Mouse (Mus musculus): Measurements from ENCODE around the gene C5ar2. TPM values are rescaled to one million over a fixed set of nuclear protein-coding genes. Genes with fewer than 3 reads are reported as not detected.
A peak's percentile ranks its signal among the peaks of the same experiment; 100 is the strongest.

C5ar2 gene
- total RNA-seq, 2 experiments from 2014 or later = 1.7 to 6.3 TPM

DNA sequence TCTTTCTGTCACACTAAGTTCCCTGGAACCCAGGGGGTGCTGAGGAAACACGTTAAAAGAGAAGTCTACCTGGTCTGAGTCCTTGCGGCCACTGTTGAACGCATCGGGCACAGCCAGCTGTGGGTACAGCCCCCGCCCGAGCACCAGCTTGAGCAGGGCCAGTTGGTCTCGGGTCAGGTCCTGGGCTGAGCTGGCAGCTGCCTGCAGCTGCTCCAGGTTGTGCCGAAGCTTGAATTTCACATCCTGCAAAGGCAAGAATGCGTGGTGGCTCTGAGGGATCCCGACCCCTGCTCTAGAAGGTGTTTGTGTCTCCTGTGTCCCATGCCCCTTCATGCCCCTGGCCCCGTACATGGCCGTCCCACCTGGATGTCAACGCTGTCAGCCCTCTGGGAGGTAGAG lies 40.5 kb downstream of the C5ar2 start:
- ATAC-seq (replicated peaks; ENCODE audit: low FRiP score, poor library complexity, severe bottlenecking) = no peak

DNA sequence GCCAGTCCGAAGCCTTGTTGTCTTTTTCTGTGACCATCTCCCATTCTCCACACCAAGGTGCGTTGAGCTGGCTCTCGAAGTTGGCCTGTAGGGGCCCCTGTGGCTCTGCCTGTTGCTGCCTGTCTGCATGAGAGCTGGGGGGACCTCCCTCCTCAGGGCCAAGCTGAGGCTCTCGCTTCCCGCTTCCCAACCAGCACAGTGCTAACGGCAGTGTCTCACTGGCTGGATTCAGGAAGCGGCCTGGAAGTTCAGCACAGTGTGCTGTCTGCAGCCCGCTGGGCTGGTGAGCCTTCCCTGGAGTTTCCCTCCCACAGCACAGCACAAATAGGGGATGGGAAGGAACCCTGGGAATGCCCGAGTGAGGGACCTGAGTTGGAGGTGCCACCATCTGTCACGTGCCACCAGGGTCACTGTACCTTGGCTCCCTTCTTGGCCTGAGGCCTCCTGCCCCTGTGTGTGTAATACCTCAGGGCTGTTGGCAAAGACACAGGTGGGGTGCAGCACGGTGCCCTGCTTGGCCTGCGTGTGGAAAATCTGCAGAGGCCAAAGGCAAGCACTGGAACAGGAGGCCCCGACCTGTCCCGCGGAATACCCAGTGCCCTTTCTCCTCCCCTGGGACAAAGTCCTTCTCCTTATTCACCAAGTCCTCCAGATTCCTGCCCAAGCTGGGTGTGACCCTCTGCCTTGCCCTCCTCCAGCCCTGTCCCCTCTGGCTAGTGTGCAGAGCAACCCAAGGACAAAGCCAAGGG lies 41.0 kb downstream of the C5ar2 start:
- ATAC-seq (replicated peaks; ENCODE audit: low FRiP score, poor library complexity, severe bottlenecking) = no peak

DNA sequence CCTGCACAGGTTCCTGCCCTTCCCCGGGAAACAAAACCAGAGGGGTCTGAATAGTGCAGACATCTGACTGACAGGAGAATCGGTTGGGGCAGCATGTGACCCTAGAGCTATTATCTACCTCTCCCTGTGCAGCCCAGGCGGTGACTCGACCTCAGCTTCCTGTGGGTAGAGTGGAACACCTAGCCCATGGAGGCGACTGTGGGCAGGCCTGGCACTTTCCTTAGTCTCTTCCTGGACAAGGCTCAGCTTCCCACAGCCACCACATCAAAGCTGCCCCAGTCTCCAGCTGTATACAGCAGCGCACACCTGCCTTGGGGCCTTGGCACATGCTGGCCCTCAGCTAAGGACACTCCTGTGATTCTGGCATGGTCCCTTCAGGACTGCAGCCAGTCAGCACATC lies 42.8 kb downstream of the C5ar2 start:
- ATAC-seq (replicated peaks; ENCODE audit: low FRiP score, poor library complexity, severe bottlenecking) = no peak

DNA sequence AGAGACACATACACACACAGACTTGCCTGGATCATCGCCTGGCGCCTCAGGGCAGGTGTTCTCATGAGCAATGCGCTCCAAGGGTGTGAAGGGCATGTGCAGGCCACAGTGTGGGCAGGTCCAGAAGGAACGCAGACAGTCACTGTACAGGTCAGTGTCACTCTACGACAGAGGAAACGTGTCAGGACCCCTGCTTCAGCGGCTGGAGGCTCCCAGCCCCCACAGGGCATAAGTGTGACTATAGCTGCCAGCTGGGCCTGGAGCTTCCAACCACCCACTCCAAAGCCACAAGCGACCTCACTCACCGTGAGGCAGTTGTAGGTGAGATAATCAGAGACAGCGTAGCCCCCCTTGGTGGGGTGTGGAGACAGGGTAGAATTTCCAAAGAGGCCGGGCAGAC lies 45.4 kb downstream of the C5ar2 start:
- no peak for ATAC-seq (replicated peaks; ENCODE audit: low FRiP score, poor library complexity, severe bottlenecking)

DNA sequence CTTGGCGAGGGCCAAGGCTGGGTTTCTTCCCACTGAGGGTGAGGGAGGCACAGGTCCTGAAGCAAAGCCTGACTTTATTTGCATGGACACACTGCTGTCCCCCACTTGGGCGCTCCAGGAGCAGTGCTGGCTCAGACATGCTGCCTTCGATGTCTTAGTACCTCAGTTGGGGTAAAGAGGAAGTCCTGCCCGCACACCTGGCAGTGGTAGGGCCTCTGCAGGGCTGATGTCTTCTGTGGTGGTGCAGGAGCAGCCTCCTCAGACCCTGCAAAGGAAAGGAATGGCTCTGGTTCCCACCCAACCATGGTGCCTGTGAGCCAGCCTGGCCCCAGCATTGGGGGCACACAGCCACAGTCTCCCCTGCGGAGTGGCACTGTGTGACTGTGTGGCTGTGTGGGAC lies 46.8 kb downstream of the C5ar2 start:
- ATAC-seq (replicated peaks; ENCODE audit: low FRiP score, poor library complexity, severe bottlenecking) = no peak

DNA sequence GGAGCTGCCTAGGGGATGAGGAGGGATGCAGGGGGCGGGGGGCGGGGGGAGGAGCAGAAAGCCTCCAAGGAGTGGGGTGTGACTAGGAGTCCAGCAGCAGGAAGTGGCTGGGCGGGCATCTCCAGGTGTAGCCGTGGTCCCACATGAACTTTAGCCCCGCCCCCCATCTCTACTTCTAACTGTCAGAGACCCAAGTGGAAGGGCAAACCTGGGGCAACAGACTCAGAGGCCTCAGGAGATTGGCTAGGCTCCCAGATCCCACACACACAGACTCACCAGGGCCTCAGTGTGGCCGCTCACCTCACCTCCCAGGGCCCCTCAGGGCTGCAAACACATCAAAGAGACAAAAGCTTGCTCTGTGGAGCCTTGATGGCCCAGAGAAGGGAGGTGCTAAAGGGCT lies 47.3 kb downstream of the C5ar2 start:
- ATAC-seq (replicated peaks; ENCODE audit: low FRiP score, poor library complexity, severe bottlenecking) = no peak

DNA sequence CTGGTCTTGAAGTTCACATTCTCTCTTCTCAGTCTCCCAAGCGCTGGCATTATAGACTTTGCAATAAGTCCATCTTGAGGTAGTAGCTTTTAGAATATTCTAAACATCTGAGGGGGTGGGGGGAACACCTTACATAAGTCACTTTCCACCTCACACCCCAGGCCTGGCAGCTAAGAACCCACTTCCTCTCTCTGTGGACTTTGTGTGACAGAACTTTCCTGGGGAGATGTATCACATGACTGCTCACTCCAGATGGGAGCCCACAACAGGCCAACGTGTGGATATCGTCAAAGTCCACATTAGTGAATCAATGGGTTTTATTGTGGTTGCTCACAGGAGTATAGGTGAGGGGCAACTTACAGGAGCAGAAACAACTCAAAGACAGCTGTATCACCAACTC lies 50.3 kb downstream of the C5ar2 start:
- no peak for ATAC-seq (replicated peaks; ENCODE audit: low FRiP score, poor library complexity, severe bottlenecking)

DNA sequence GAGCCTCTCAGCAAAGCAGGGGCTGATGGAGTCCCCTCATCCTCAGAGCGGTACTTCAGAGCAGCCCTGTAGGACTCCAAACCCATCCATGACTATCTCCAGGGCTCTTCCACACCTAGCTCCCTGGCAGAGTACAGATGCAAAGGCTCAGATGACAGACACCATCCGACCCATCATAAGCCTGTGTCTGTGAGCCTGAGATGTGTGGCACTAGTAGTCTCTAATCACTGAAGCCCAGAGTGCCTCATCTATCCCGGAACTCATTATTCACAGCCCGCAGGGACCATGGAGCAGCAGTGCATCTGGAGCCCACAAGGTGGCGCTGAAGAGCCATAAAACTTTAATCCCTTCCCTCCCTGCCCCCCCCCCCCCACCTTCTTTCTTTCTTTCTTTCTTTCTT lies 51.6 kb downstream of the C5ar2 start:
- peak; percentile 72; the same call in 1 of the 2 replicates for ATAC-seq (replicated peaks; ENCODE audit: low FRiP score, poor library complexity, severe bottlenecking)

DNA sequence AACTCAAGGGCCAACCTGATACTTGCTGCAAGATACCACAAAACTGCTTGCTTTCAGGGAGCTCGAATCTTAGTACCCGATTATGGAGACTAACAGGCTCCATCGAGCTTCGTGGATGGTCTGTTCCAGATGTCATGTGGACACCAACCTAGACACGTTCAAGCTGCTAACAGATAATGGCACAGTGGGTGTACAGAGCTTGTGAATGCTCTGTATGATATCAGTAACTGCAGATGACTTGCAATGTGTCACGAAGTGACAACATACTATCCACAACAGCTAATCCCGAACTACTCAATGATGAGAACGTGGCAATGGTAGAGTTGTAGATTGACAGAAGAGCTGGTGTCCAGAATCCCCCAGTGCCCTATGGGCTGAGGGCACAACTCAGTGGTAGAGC lies 56.5 kb downstream of the C5ar2 start:
- ATAC-seq (replicated peaks; ENCODE audit: low FRiP score, poor library complexity, severe bottlenecking) = no peak

Other genes starting within 250 kb of the C5ar2 start
- gene Bicra, start 196.2 kb downstream of the C5ar2 start, total RNA-seq (2015; ENCODE audit: low replicate concordance) = 6.5 and 20.9 TPM in 2 replicates
- gene Bicra, start 196.2 kb downstream of the C5ar2 start, total RNA-seq (2017; ENCODE audit: low replicate concordance) = 0.14 and 2.2 TPM in 2 replicates
- not detected in 2 replicates for gene Zfp541, start 182.3 kb downstream of the C5ar2 start, total RNA-seq (2015; ENCODE audit: low replicate concordance)
- 0.28 TPM in 1 of 2 replicates, not detected in the other for gene Zfp541, start 182.3 kb downstream of the C5ar2 start, total RNA-seq (2017; ENCODE audit: low replicate concordance)
- gene Napa, start 145.7 kb downstream of the C5ar2 start, total RNA-seq (2015; ENCODE audit: low replicate concordance) = 106 and 149 TPM in 2 replicates
- 82.2 and 96.3 TPM in 2 replicates for gene Napa, start 145.7 kb downstream of the C5ar2 start, total RNA-seq (2017; ENCODE audit: low replicate concordance)
- 2.3 and 2.5 TPM in 2 replicates for gene Kptn, start 124.3 kb downstream of the C5ar2 start, total RNA-seq (2015; ENCODE audit: low replicate concordance)
- 3.3 and 12.5 TPM in 2 replicates for gene Kptn, start 124.3 kb downstream of the C5ar2 start, total RNA-seq (2017; ENCODE audit: low replicate concordance)
- gene Slc8a2, start 114.3 kb downstream of the C5ar2 start, total RNA-seq (2015; ENCODE audit: low replicate concordance) = not detected in 2 replicates
- gene Slc8a2, start 114.3 kb downstream of the C5ar2 start, total RNA-seq (2017; ENCODE audit: low replicate concordance) = not detected in 2 replicates
- gene Meis3, start 69.1 kb downstream of the C5ar2 start, total RNA-seq (2015; ENCODE audit: low replicate concordance) = not detected in 2 replicates
- 0.28 and 1.7 TPM in 2 replicates for gene Meis3, start 69.1 kb downstream of the C5ar2 start, total RNA-seq (2017; ENCODE audit: low replicate concordance)
- 1.5 and 13.1 TPM in 2 replicates for gene Dhx34, start 22.1 kb downstream of the C5ar2 start, total RNA-seq (2015; ENCODE audit: low replicate concordance)
- gene Dhx34, start 22.1 kb downstream of the C5ar2 start, total RNA-seq (2017; ENCODE audit: low replicate concordance) = 1.0 and 3.1 TPM in 2 replicates
- gene C5ar1, start 15.4 kb upstream of the C5ar2 start, total RNA-seq (2015; ENCODE audit: low replicate concordance) = 7.7 and 15.7 TPM in 2 replicates
- 2.6 and 7.1 TPM in 2 replicates for gene C5ar1, start 15.4 kb upstream of the C5ar2 start, total RNA-seq (2017; ENCODE audit: low replicate concordance)
- not detected in 2 replicates for gene Inafm1, start 29.5 kb upstream of the C5ar2 start, total RNA-seq (2015; ENCODE audit: low replicate concordance)
- 2.0 and 4.3 TPM in 2 replicates for gene Inafm1, start 29.5 kb upstream of the C5ar2 start, total RNA-seq (2017; ENCODE audit: low replicate concordance)
- gene Ccdc9, start 42.6 kb upstream of the C5ar2 start, total RNA-seq (2015; ENCODE audit: low replicate concordance) = 2.5 and 9.4 TPM in 2 replicates
- gene Ccdc9, start 42.6 kb upstream of the C5ar2 start, total RNA-seq (2017; ENCODE audit: low replicate concordance) = 17.7 and 30.0 TPM in 2 replicates
- gene Bbc3, start 64.2 kb upstream of the C5ar2 start, total RNA-seq (2015; ENCODE audit: low replicate concordance) = 2.3 TPM in 1 of 2 replicates, not detected in the other
- 1.5 and 7.5 TPM in 2 replicates for gene Bbc3, start 64.2 kb upstream of the C5ar2 start, total RNA-seq (2017; ENCODE audit: low replicate concordance)
- gene Sae1, start 143.7 kb upstream of the C5ar2 start, total RNA-seq (2015; ENCODE audit: low replicate concordance) = 19.4 and 29.5 TPM in 2 replicates
- gene Sae1, start 143.7 kb upstream of the C5ar2 start, total RNA-seq (2017; ENCODE audit: low replicate concordance) = 61.9 and 62.0 TPM in 2 replicates
- gene Zc3h4, start 156.8 kb upstream of the C5ar2 start, total RNA-seq (2015; ENCODE audit: low replicate concordance) = 37.4 and 37.7 TPM in 2 replicates
- 82.9 and 103 TPM in 2 replicates for gene Zc3h4, start 156.8 kb upstream of the C5ar2 start, total RNA-seq (2017; ENCODE audit: low replicate concordance)
- gene Tmem160, start 208.6 kb upstream of the C5ar2 start, total RNA-seq (2015; ENCODE audit: low replicate concordance) = 8.2 TPM in 1 of 2 replicates, not detected in the other
- gene Tmem160, start 208.6 kb upstream of the C5ar2 start, total RNA-seq (2017; ENCODE audit: low replicate concordance) = 4.6 and 6.1 TPM in 2 replicates
- not detected in 2 replicates for gene Npas1, start 233.6 kb upstream of the C5ar2 start, total RNA-seq (2015; ENCODE audit: low replicate concordance)
- not detected in 2 replicates for gene Npas1, start 233.6 kb upstream of the C5ar2 start, total RNA-seq (2017; ENCODE audit: low replicate concordance)